Mouse (Mus musculus) right cerebral cortex, postnatal 36 days (tissue): ENCODE results near the gene Ptgs2.
A peak's percentile ranks its signal among the peaks of the same experiment; 100 is the strongest.

Experiments used
- DNase-seq, 2 experiments: peaks; one replicate each; pipeline ENCODE4 v3.0.0; 2022; ENCODE audit warnings: low spot score in 2 of 2, mixed read lengths in 1 of 2

Ptgs2 gene

GRCm38 (mm10) chr1:150099790-150100333 is at the start of gene Ptgs2:
Gene Ptgs2, plus strand, starts transcription at chr1:150100031.
- DNase-seq, result peak; percentile 49 to 55

- no peak for DNase-seq
Observed at GRCm38 (mm10) chr1:150050256-150050655, 49.6 kb upstream of the Ptgs2 start.

GRCm38 (mm10) chr1:150065684-150066083 is 34.1 kb upstream of the Ptgs2 start:
- DNase-seq, result no peak

GRCm38 (mm10) chr1:150072880-150073279 is 27.0 kb upstream of the Ptgs2 start:
- DNase-seq, result no peak

GRCm38 (mm10) chr1:150074609-150075008 is 25.2 kb upstream of the Ptgs2 start:
- no peak for DNase-seq

GRCm38 (mm10) chr1:150089040-150089692 is 10.7 kb upstream of the Ptgs2 start:
- no peak for DNase-seq

- no peak for DNase-seq
Observed at GRCm38 (mm10) chr1:150090229-150090628, 9.6 kb upstream of the Ptgs2 start.

- no peak for DNase-seq
Observed at GRCm38 (mm10) chr1:150097036-150097435, 2.8 kb upstream of the Ptgs2 start.

- no peak for DNase-seq
Observed at GRCm38 (mm10) chr1:150097721-150098120, 2.1 kb upstream of the Ptgs2 start.

- no peak for DNase-seq
Observed at GRCm38 (mm10) chr1:150099374-150099773, 457 bp upstream of the Ptgs2 start.

- no peak for DNase-seq
Observed at GRCm38 (mm10) chr1:150104228-150104720, 4.4 kb downstream of the Ptgs2 start.

GRCm38 (mm10) chr1:150106736-150107135 is 6.9 kb downstream of the Ptgs2 start:
- DNase-seq, result no peak

- no peak for DNase-seq
Observed at GRCm38 (mm10) chr1:150109591-150109990, 9.8 kb downstream of the Ptgs2 start.

GRCm38 (mm10) chr1:150115352-150115751 is 15.5 kb downstream of the Ptgs2 start:
- DNase-seq, result no peak

- DNase-seq, result no peak
Observed at GRCm38 (mm10) chr1:150118352-150118751, 18.5 kb downstream of the Ptgs2 start.

- no peak for DNase-seq
Observed at GRCm38 (mm10) chr1:150125568-150125967, 25.7 kb downstream of the Ptgs2 start.

GRCm38 (mm10) chr1:150130070-150130469 is 30.2 kb downstream of the Ptgs2 start:
- DNase-seq, result no peak

- no peak for DNase-seq
Observed at GRCm38 (mm10) chr1:150130586-150131275, 30.9 kb downstream of the Ptgs2 start.

- DNase-seq, result no peak
Observed at GRCm38 (mm10) chr1:150135350-150135749, 35.5 kb downstream of the Ptgs2 start.

- no peak for DNase-seq
Observed at GRCm38 (mm10) chr1:150139730-150140129, 39.9 kb downstream of the Ptgs2 start.

- no peak for DNase-seq
Observed at GRCm38 (mm10) chr1:150141939-150142338, 42.1 kb downstream of the Ptgs2 start.

- no peak for DNase-seq
Observed at GRCm38 (mm10) chr1:150143578-150143977, 43.7 kb downstream of the Ptgs2 start.

- no peak for DNase-seq
Observed at GRCm38 (mm10) chr1:150145049-150145448, 45.2 kb downstream of the Ptgs2 start.
